9 mouse cellular contexts compared by ENCODE assay signal in the genomic region with DNA sequence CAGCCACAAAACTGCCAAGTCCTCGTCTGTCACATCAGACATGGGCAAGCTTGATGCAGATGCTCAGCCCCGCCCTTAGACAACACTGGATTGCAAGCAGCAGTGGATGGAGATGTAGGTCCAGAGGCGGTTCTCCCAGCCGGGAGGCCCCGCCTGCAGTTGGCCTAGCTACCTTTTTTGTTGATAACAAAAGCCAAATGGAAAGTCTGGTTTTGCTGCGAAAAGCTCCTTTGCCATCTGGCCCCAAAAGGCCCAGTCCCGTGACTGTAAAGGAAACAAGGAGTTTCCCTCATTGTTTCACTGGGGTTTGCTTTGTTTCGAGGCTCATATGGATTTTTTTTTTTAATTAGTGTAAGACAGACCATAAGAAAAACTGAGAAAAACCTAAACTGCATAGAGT. TPM values are rescaled to one million over a fixed set of nuclear protein-coding genes. Genes with fewer than 3 reads are reported as not detected.
A peak's percentile ranks its signal among the peaks of the same experiment; 100 is the strongest.
DNase-seq lines count a peak whose midpoint lies in the region; ATAC-seq and TF ChIP-seq lines count a peak whose summit lies in the region.
"Had no signal": no experiment of that assay in that cellular context is flagged by ENCODE, and none has a peak within 500 bp of the region (broad histone marks: within the 10 kb centered on the region; RNA-seq: fewer than 3 reads in every experiment).

No protein-coding gene starts in this region.

- no peak for TF ChIP-seq CTCF in kidney, adult 2 months (conservative IDR thresholded peaks at IDR 0.05; ENCODE audit: insufficient read depth, insufficient read length, low read depth, low read length)
- no peak for TF ChIP-seq CTCF in brain, embryonic 14.5 days (IDR thresholded peaks at IDR 0.05; ENCODE audit: borderline replicate concordance, extremely low read depth, insufficient read depth, insufficient read length)

- H3K9ac ChIP-seq in heart, embryonic 12.5 days: no peak overlapping the region
- H3K9ac ChIP-seq in lung, embryonic 16.5 days (ENCODE audit: low read length): no peak overlapping the region

- TF ChIP-seq POLR2A in kidney, adult 2 months (IDR thresholded peaks at IDR 0.05; ENCODE audit: low read depth, low read length): no peak
- no peak for TF ChIP-seq POLR2A in brain, embryonic 14.5 days (IDR thresholded peaks at IDR 0.05; ENCODE audit: borderline replicate concordance, extremely low read depth, insufficient read depth, insufficient read length, poor library complexity, severe bottlenecking)

- peak; percentile 49 for DNase-seq in kidney, adult 2 months
- no peak for DNase-seq in kidney, adult 9 months
- DNase-seq in brain, embryonic 14.5 days (ENCODE audit: low read depth): peak; percentile 50
- no peak for DNase-seq in thymus, postnatal 14 days
- no peak for DNase-seq in cerebellum, adult 8-10 months
- DNase-seq: thymus, adult 18-20 months had no signal

- H3K36me3 ChIP-seq in kidney, adult 2 months (ENCODE audit: control insufficient read depth, insufficient read depth, low read length): no peaks in the 10 kb centered on the region
- no peaks in the 10 kb centered on the region for H3K36me3 ChIP-seq in heart, embryonic 12.5 days
- H3K36me3 ChIP-seq in lung, embryonic 16.5 days (ENCODE audit: control insufficient read depth, insufficient read depth, low read length): no peaks in the 10 kb centered on the region

- H3K9me3 ChIP-seq in heart, embryonic 12.5 days (replicated peaks): no peaks in the 10 kb centered on the region
- no peaks in the 10 kb centered on the region for H3K9me3 ChIP-seq in lung, embryonic 16.5 days (ENCODE audit: control insufficient read depth, low read length)

- H3K27ac ChIP-seq in kidney, adult 2 months (ENCODE audit: insufficient read depth, low read depth, low read length): no peak overlapping the region
- H3K27ac ChIP-seq in heart, embryonic 12.5 days (ENCODE audit: poor library complexity, severe bottlenecking): no peak overlapping the region
- peak overlapping the region; percentile 91 for H3K27ac ChIP-seq in lung, embryonic 16.5 days (ENCODE audit: low read length)

- 0 out of 2 replicates have a peak, but pooled peaks have one; percentile 29 for ATAC-seq in heart, embryonic 12.5 days (ENCODE audit: insufficient number of reproducible peaks, low FRiP score)
- no peak for ATAC-seq in lung, embryonic 16.5 days (ENCODE audit: low read depth)
- ATAC-seq: midbrain, embryonic 16.5 days had no signal

- H3K27me3 ChIP-seq in kidney, adult 2 months (replicated peaks; ENCODE audit: control insufficient read depth, insufficient read depth, low read length): no peaks in the 10 kb centered on the region
- H3K27me3 ChIP-seq in heart, embryonic 12.5 days (replicated peaks): peaks cover 11% of the 10 kb centered on the region
- no peaks in the 10 kb centered on the region for H3K27me3 ChIP-seq in lung, embryonic 16.5 days (ENCODE audit: control insufficient read depth, insufficient read depth, low read depth, low read length)

- WGBS in kidney, adult 2 months: 61% methylated on average over 8 of the region's 8 CpGs
- WGBS in heart, embryonic 12.5 days: 35% methylated on average over 8 of the region's 8 CpGs
- 33% methylated on average over 8 of the region's 8 CpGs for WGBS in lung, embryonic 16.5 days

- no peak overlapping the region for H3K4me2 ChIP-seq in heart, embryonic 12.5 days
- H3K4me2 ChIP-seq in lung, embryonic 16.5 days (ENCODE audit: low read depth, low read length): no peak overlapping the region

- H3K4me1 ChIP-seq in kidney, adult 2 months (ENCODE audit: control insufficient read depth, insufficient read depth, low read length): peaks cover 20% of the 10 kb centered on the region
- H3K4me1 ChIP-seq in heart, embryonic 12.5 days (replicated peaks): peaks cover 64% of the 10 kb centered on the region
- peaks cover 53% of the 10 kb centered on the region for H3K4me1 ChIP-seq in lung, embryonic 16.5 days (replicated peaks; ENCODE audit: control insufficient read depth, insufficient read depth, low read length)

- no peak overlapping the region for H3K4me3 ChIP-seq in kidney, adult 2 months (ENCODE audit: insufficient read depth, low read depth, low read length)
- H3K4me3 ChIP-seq in heart, embryonic 12.5 days: no peak overlapping the region
- H3K4me3 ChIP-seq in lung, embryonic 16.5 days (ENCODE audit: low read length): no peak overlapping the region

RNA-seq across cellular contexts. Expression of a gene that starts 18.5 kb away (rescaled TPM):
- polyA plus RNA-seq in kidney, adult 2 months (2012; rRNA removed): 138 and 140 TPM in 2 replicates
- 47.3 and 57.2 TPM in 2 replicates for polyA plus RNA-seq in brain, embryonic 14.5 days (2012; rRNA removed)
- 73.5 and 73.6 TPM in 2 replicates for polyA plus RNA-seq in heart, embryonic 12.5 days (2016; fragmentation: Nextera tagmentation; extraction: Ambion mirVana)
- 356 and 405 TPM in 2 replicates for polyA plus RNA-seq in lung, embryonic 16.5 days (2015; fragmentation: Nextera tagmentation; extraction: Ambion mirVana)

Comparison
In these comparisons a context has a peak if more than half of its experiments do, and no peak if none do; other contexts are left out.
1. DNase-seq: peak in kidney, adult 2 months (single experiment) and brain, embryonic 14.5 days (single experiment); none in kidney, adult 9 months (single experiment), thymus, postnatal 14 days (single experiment) and cerebellum, adult 8-10 months (single experiment).